Mouse (Mus musculus) WW6 (cell line): ENCODE measurements at regions not wholly inside any gene's neighbourhood (a gene's known extent, or its start where the extent isn't known, plus 50 kb on each side); places are given as distances from the start of the nearest gene placed in this dataset.

Source experiments
- DNase-seq: peaks from one replicate; pipeline ENCODE4 v3.0.0-alpha.2; 2013; ENCODE audit warnings: low read depth, low spot score

- no peak for DNase-seq
Measured at GRCm38 (mm10) chr14:85286203-85286602, 842.8 kb downstream of the Pcdh17 start.

- DNase-seq = no peak
Measured at GRCm38 (mm10) chr14:85287460-85287859, 844.1 kb downstream of the Pcdh17 start.

- peak; percentile 16 for DNase-seq
Measured at GRCm38 (mm10) chr14:85298991-85299390, 855.6 kb downstream of the Pcdh17 start.

GRCm38 (mm10) chr14:85320679-85321078, 877.3 kb downstream of the Pcdh17 start:
- no peak for DNase-seq

GRCm38 (mm10) chr14:85333277-85333676, 889.9 kb downstream of the Pcdh17 start:
- no peak for DNase-seq

- DNase-seq = no peak
Measured at GRCm38 (mm10) chr14:85337182-85337581, 893.8 kb downstream of the Pcdh17 start.

GRCm38 (mm10) chr14:85354626-85355355, 911.4 kb downstream of the Pcdh17 start:
- no peak for DNase-seq

GRCm38 (mm10) chr14:85363611-85364010, 920.2 kb downstream of the Pcdh17 start:
- no peak for DNase-seq

GRCm38 (mm10) chr14:85373312-85373711, 929.9 kb downstream of the Pcdh17 start:
- no peak for DNase-seq

GRCm38 (mm10) chr14:85403644-85404043, 960.3 kb downstream of the Pcdh17 start:
- no peak for DNase-seq
